Mouse (Mus musculus) layer of hippocampus, postnatal 25 days (tissue): ENCODE data around the gene Mast3. TPM values are rescaled to one million over a fixed set of nuclear protein-coding genes. Genes with fewer than 3 reads are reported as not detected.

ENCODE experiments used
- DNase-seq, 2 experiments: peaks; one replicate each; pipeline ENCODE4 v3.0.0; 2022; ENCODE audit warnings: mixed read lengths in 2 of 2, low spot score in 1 of 2; ENCODE audit errors: extremely low spot score in 1 of 2
- total RNA-seq, 2 experiments: library from RNA; stranded (reverse); gene quantifications; 2 replicates each; pipeline ENCODE4 v1.2.3; 2021

Mast3 gene
- total RNA-seq = 100 to 1,000 TPM; 411 to 437 TPM

- peak; percentile 72 to 73 for DNase-seq
Measured at GRCm38 (mm10) chr8:70804481-70805206, at the start of gene Mast3. Mast3 (minus strand) TSS chr8:70805054.

GRCm38 (mm10) chr8:70853863-70854262, 49.0 kb upstream of the Mast3 start:
- no peak for DNase-seq

- no peak for DNase-seq
Measured at GRCm38 (mm10) chr8:70852595-70853231, 47.9 kb upstream of the Mast3 start.

GRCm38 (mm10) chr8:70851837-70852236, 47.0 kb upstream of the Mast3 start:
- no peak for DNase-seq

- DNase-seq = no peak
Measured at GRCm38 (mm10) chr8:70850947-70851346, 46.1 kb upstream of the Mast3 start.

GRCm38 (mm10) chr8:70850132-70850845, 45.4 kb upstream of the Mast3 start:
- no peak for DNase-seq

GRCm38 (mm10) chr8:70849333-70849990, 44.6 kb upstream of the Mast3 start:
- DNase-seq = no peak

- DNase-seq = no peak
Measured at GRCm38 (mm10) chr8:70846371-70847154, 41.7 kb upstream of the Mast3 start.

GRCm38 (mm10) chr8:70845108-70845507, 40.3 kb upstream of the Mast3 start:
- DNase-seq = no peak

GRCm38 (mm10) chr8:70844523-70844922, 39.7 kb upstream of the Mast3 start:
- DNase-seq = peak; percentile 90 to 98

GRCm38 (mm10) chr8:70843941-70844340, 39.1 kb upstream of the Mast3 start:
- DNase-seq = no peak

GRCm38 (mm10) chr8:70843214-70843773, 38.4 kb upstream of the Mast3 start:
- DNase-seq = no peak

- no peak for DNase-seq
Measured at GRCm38 (mm10) chr8:70842484-70842883, 37.6 kb upstream of the Mast3 start.

GRCm38 (mm10) chr8:70841147-70842072, 36.6 kb upstream of the Mast3 start:
- DNase-seq = peak; percentile 96 to 99

GRCm38 (mm10) chr8:70840590-70840989, 35.7 kb upstream of the Mast3 start:
- no peak for DNase-seq

GRCm38 (mm10) chr8:70839408-70840351, 34.8 kb upstream of the Mast3 start, which contains the start of gene Arrdc2:
Arrdc2 (minus strand) TSS chr8:70839720.
- peak; percentile 84 to 89 for DNase-seq

- DNase-seq = peak in 1 of 2 experiments; percentile 27
Measured at GRCm38 (mm10) chr8:70838654-70839407, 34.0 kb upstream of the Mast3 start.
